ENCODE assay signal across 19 mouse cellular contexts in genomic region chr13:56081656-56082055, GRCm38 (mm10). TPM values are rescaled to one million over a fixed set of nuclear protein-coding genes. Genes with fewer than 3 reads are reported as not detected.
DNase-seq lines count a peak whose midpoint lies in the region.
"Had no signal": no experiment of that assay in that cellular context is flagged by ENCODE, and none has a peak within 500 bp of the region (broad histone marks: within the 10 kb centered on the region; RNA-seq: fewer than 3 reads in every experiment).

No protein-coding gene starts in this region.

- peaks cover 100% of the 10 kb centered on the region for H3K36me3 ChIP-seq in limb, embryonic 10.5 days

- no peaks in the 10 kb centered on the region for H3K9me3 ChIP-seq in limb, embryonic 10.5 days (replicated peaks)
- H3K9me3 ChIP-seq: embryonic facial prominence, embryonic 12.5 days; forebrain, embryonic 13.5 days; megakaryocyte, embryonic 14.5 days had no signal

- H3K4me1 ChIP-seq in limb, embryonic 10.5 days = peaks cover 18% of the 10 kb centered on the region; the same call in 1 of the 2 replicates

- H3K4me3 ChIP-seq in limb, embryonic 10.5 days = no peak overlapping the region
- H3K4me3 ChIP-seq: embryonic facial prominence, embryonic 12.5 days; erythroblast, embryonic 14.5 days; forebrain, embryonic 13.5 days; layer of hippocampus, adult 2 months; megakaryocyte, embryonic 14.5 days had no signal

- peak; percentile 19 to 76 for DNase-seq in adrenal gland, adult (ENCODE audit: inconsistent age in 2 of 2, low spot score in 1 of 2)
- no peak for DNase-seq in adrenal gland, postnatal 25 days
- peak; percentile 36 to 62 for DNase-seq in lung, adult 18-20 months
- DNase-seq in lung, postnatal 14 days = no peak
- peak; percentile 50 for DNase-seq in MN1 (ENCODE audit: low spot score)
- DNase-seq in brain, adult 2 months (ENCODE audit: low read depth, low spot score) = peak; percentile 58
- DNase-seq in limb, embryonic 10.5 days (ENCODE audit: low spot score) = no peak
- no peak for DNase-seq in cerebellum, adult 8-10 months
- DNase-seq: cerebellum, adult 18-20 months; heart, postnatal 10 days; kidney, adult 8-10 months; kidney, postnatal 14 days; liver, postnatal 0 days; thymus, postnatal 25 days had no signal

- H3K27me3 ChIP-seq in limb, embryonic 10.5 days (ENCODE audit: low read depth, poor library complexity, severe bottlenecking) = no peaks in the 10 kb centered on the region
- H3K27me3 ChIP-seq: embryonic facial prominence, embryonic 12.5 days; forebrain, embryonic 13.5 days; megakaryocyte, embryonic 14.5 days had no signal

- no peak overlapping the region for H3K27ac ChIP-seq in limb, embryonic 10.5 days
- H3K27ac ChIP-seq: embryonic facial prominence, embryonic 12.5 days; forebrain, embryonic 13.5 days; layer of hippocampus, adult 2 months had no signal

- WGBS in limb, embryonic 10.5 days = 89% methylated on average over 5 of the region's 5 CpGs

RNA-seq across cellular contexts. Expression of gene H2afy, which starts 54.5 kb away (rescaled TPM):
- total RNA-seq in adrenal gland, postnatal 25 days (2021) = 128 and 133 TPM in 2 replicates
- polyA plus RNA-seq in limb, embryonic 10.5 days (2016; fragmentation: Nextera tagmentation; extraction: Ambion mirVana) = 642 and 645 TPM in 2 replicates

Comparison
In these comparisons a context has a peak if more than half of its experiments do, and no peak if none do; other contexts are left out.
1. DNase-seq: peak in adrenal gland, adult (2 of 2), lung, adult 18-20 months (2 of 2), MN1 (single experiment) and brain, adult 2 months (single experiment); none in adrenal gland, postnatal 25 days (single experiment), lung, postnatal 14 days (single experiment), limb, embryonic 10.5 days (single experiment) and cerebellum, adult 8-10 months (single experiment).